Comparison of ENCODE assay signal across 10 mouse cellular contexts in the genomic region with DNA sequence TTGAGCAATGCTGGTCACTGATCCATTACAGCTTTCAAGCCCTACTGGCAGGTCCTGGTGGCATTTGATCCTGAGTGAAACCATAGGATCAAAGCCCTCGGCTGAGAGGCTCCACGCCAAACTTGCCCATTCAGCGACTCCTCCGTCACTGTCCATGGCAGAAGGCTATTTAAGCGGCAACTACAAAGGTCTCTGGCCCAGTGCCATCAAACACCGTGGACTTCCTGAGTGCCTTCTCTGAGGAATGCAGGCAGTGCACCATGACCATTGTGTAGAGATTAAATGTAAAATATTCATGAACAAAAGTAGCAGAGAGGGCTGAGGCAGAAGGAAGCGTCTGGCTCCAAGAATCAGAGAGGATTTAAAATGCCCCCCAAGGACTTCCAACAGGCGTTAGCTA. TPM values are rescaled to one million over a fixed set of nuclear protein-coding genes. Genes with fewer than 3 reads are reported as not detected.
DNase-seq lines count a peak whose midpoint lies in the region; ATAC-seq lines count a peak whose summit lies in the region.
"Had no signal": no experiment of that assay in that cellular context is flagged by ENCODE, and none has a peak within 500 bp of the region (broad histone marks: within the 10 kb centered on the region; RNA-seq: fewer than 3 reads in every experiment).

No protein-coding gene starts in this region.

- no peaks in the 10 kb centered on the region for H3K9me3 ChIP-seq in midbrain, embryonic 14.5 days (ENCODE audit: control insufficient read depth, low read length)
- H3K9me3 ChIP-seq in intestine, embryonic 16.5 days (ENCODE audit: control insufficient read depth, low read length), result no peaks in the 10 kb centered on the region

- H3K4me2 ChIP-seq in midbrain, embryonic 14.5 days (ENCODE audit: low read length), result 0 out of 2 replicates have a peak overlapping the region, but pooled peaks have one; percentile 3
- H3K4me2 ChIP-seq in intestine, embryonic 16.5 days (ENCODE audit: low read depth, low read length), result no peak overlapping the region

- H3K27ac ChIP-seq in midbrain, embryonic 14.5 days (replicated peaks; ENCODE audit: low read depth, low read length), result peak overlapping the region; percentile 50
- no peak overlapping the region for H3K27ac ChIP-seq in intestine, embryonic 16.5 days (ENCODE audit: low read length)

- H3K36me3 ChIP-seq in midbrain, embryonic 14.5 days (ENCODE audit: control insufficient read depth, insufficient read depth, low read length), result no peaks in the 10 kb centered on the region
- no peaks in the 10 kb centered on the region for H3K36me3 ChIP-seq in intestine, embryonic 16.5 days (ENCODE audit: control insufficient read depth, insufficient read depth, low read length)

- WGBS in midbrain, embryonic 14.5 days, result 3% methylated on average over 8 of the region's 8 CpGs
- WGBS in intestine, embryonic 16.5 days, result 34% methylated on average over 8 of the region's 8 CpGs

- no peak overlapping the region for H3K9ac ChIP-seq in midbrain, embryonic 14.5 days (replicated peaks; ENCODE audit: low read length)
- no peak overlapping the region for H3K9ac ChIP-seq in intestine, embryonic 16.5 days (ENCODE audit: low read depth, low read length)

- H3K27me3 ChIP-seq in midbrain, embryonic 14.5 days (ENCODE audit: control insufficient read depth, insufficient read depth, low read length), result no peaks in the 10 kb centered on the region
- peaks cover 2% of the 10 kb centered on the region; the same call in 1 of the 2 replicates for H3K27me3 ChIP-seq in intestine, embryonic 16.5 days (replicated peaks; ENCODE audit: control insufficient read depth, insufficient read depth, low read length)

- ATAC-seq in midbrain, embryonic 14.5 days (ENCODE audit: low FRiP score, low TSS enrichment), result peak; percentile 48; the same call in 1 of the 2 replicates
- no peak for ATAC-seq in megakaryocyte progenitor cell, adult 5-6 weeks (replicated peaks; ENCODE audit: poor library complexity)
- no peak for ATAC-seq in intestine, embryonic 16.5 days

- DNase-seq in left cerebral cortex, postnatal 4 days, result peak; percentile 58
- no peak for DNase-seq in left cerebral cortex, adult 18-20 months (ENCODE audit: low spot score in 2 of 2)
- DNase-seq in cerebellum, adult 9-11 months, result peak; percentile 58
- DNase-seq in kidney, adult 11 months, result peak; percentile 85
- peak; percentile 79 for DNase-seq in midbrain, embryonic 14.5 days
- no peak for DNase-seq in thymus, postnatal 36 days

- no peak overlapping the region for H3K4me3 ChIP-seq in midbrain, embryonic 14.5 days (replicated peaks; ENCODE audit: low read depth, low read length)
- H3K4me3 ChIP-seq in intestine, embryonic 16.5 days (ENCODE audit: low read length), result no peak overlapping the region

- H3K4me1 ChIP-seq in midbrain, embryonic 14.5 days (ENCODE audit: control insufficient read depth, insufficient read depth, low read length), result peaks cover 44% of the 10 kb centered on the region
- peaks cover 4% of the 10 kb centered on the region; the same call in 1 of the 2 replicates for H3K4me1 ChIP-seq in intestine, embryonic 16.5 days (ENCODE audit: control insufficient read depth, insufficient read depth, low read length)

- intact Hi-C loops in left cerebral cortex, postnatal 4 days (cut with DNase I), result no loop called here

RNA-seq across cellular contexts. Expression of a gene that starts 10.9 kb away (rescaled TPM):
- total RNA-seq in left cerebral cortex, postnatal 4 days (2021), result 10 to 100 TPM; 11.6 to 12.8 TPM
- total RNA-seq in left cerebral cortex, adult 18-20 months (2021), result 1 to 10 TPM; 5.1 to 5.7 TPM
- 12.9 and 13.2 TPM in 2 replicates for polyA plus RNA-seq in midbrain, embryonic 14.5 days (2014; fragmentation: Nextera tagmentation; extraction: Ambion mirVana)
- total RNA-seq in megakaryocyte progenitor cell, adult 5-6 weeks (2015), result not detected in 2 replicates
- total RNA-seq in megakaryocyte progenitor cell, adult 5-6 weeks (2017), result not detected in 2 replicates
- 0.21 TPM in 1 of 2 replicates, not detected in the other for polyA plus RNA-seq in intestine, embryonic 16.5 days (2015; fragmentation: Nextera tagmentation; extraction: Ambion mirVana)
- total RNA-seq: common myeloid progenitor, adult 5-6 weeks had no signal
- polyA plus RNA-seq: liver, embryonic 16.5 days had no signal

RNA-seq across cellular contexts. Expression of a gene that starts 25.1 kb away (rescaled TPM):
- total RNA-seq in left cerebral cortex, postnatal 4 days (2021), result 10 to 100 TPM; 16.9 to 20.6 TPM
- 10 to 100 TPM; 23.5 to 24.3 TPM for total RNA-seq in left cerebral cortex, adult 18-20 months (2021)
- 7.2 and 8.0 TPM in 2 replicates for polyA plus RNA-seq in midbrain, embryonic 14.5 days (2014; fragmentation: Nextera tagmentation; extraction: Ambion mirVana)
- total RNA-seq in megakaryocyte progenitor cell, adult 5-6 weeks (2015), result not detected in 2 replicates
- total RNA-seq in megakaryocyte progenitor cell, adult 5-6 weeks (2017), result 0.12 TPM in 1 of 2 replicates, not detected in the other
- 12.7 and 15.3 TPM in 2 replicates for polyA plus RNA-seq in intestine, embryonic 16.5 days (2015; fragmentation: Nextera tagmentation; extraction: Ambion mirVana)

RNA-seq across cellular contexts. Expression of a gene that starts 41.3 kb away (rescaled TPM):
- total RNA-seq in left cerebral cortex, postnatal 4 days (2021), result 100 to 1,000 TPM; 146 to 159 TPM
- 100 to 1,000 TPM; 198 TPM for total RNA-seq in left cerebral cortex, adult 18-20 months (2021)
- polyA plus RNA-seq in midbrain, embryonic 14.5 days (2014; fragmentation: Nextera tagmentation; extraction: Ambion mirVana), result 19.9 and 22.3 TPM in 2 replicates
- 0.98 and 1.1 TPM in 2 replicates for total RNA-seq in megakaryocyte progenitor cell, adult 5-6 weeks (2015)
- total RNA-seq in megakaryocyte progenitor cell, adult 5-6 weeks (2017), result 0.33 and 4.1 TPM in 2 replicates
- polyA plus RNA-seq in intestine, embryonic 16.5 days (2015; fragmentation: Nextera tagmentation; extraction: Ambion mirVana), result 2.4 and 2.9 TPM in 2 replicates

RNA-seq across cellular contexts. Expression of a gene that starts 41.6 kb away (rescaled TPM):
- 1 to 10 TPM; 2.1 to 3.7 TPM for total RNA-seq in left cerebral cortex, postnatal 4 days (2021)
- total RNA-seq in left cerebral cortex, adult 18-20 months (2021), result 1 to 10 TPM; 6.6 to 9.1 TPM
- 2.0 and 2.8 TPM in 2 replicates for polyA plus RNA-seq in midbrain, embryonic 14.5 days (2014; fragmentation: Nextera tagmentation; extraction: Ambion mirVana)
- total RNA-seq in megakaryocyte progenitor cell, adult 5-6 weeks (2015), result 0.44 TPM in 1 of 2 replicates, not detected in the other
- total RNA-seq in megakaryocyte progenitor cell, adult 5-6 weeks (2017), result not detected in 2 replicates
- 3.5 and 4.2 TPM in 2 replicates for polyA plus RNA-seq in intestine, embryonic 16.5 days (2015; fragmentation: Nextera tagmentation; extraction: Ambion mirVana)
- total RNA-seq: common myeloid progenitor, adult 5-6 weeks had no signal

Comparison
In these comparisons a context has a peak if more than half of its experiments do, and no peak if none do; other contexts are left out.
1. DNase-seq: peak in left cerebral cortex, postnatal 4 days (single experiment), cerebellum, adult 9-11 months (single experiment), kidney, adult 11 months (single experiment) and midbrain, embryonic 14.5 days (single experiment); none in left cerebral cortex, adult 18-20 months (0 of 2) and thymus, postnatal 36 days (0 of 2).
2. RNA of a gene that starts 10.9 kb away (total RNA-seq): 11.6 to 12.8 TPM in left cerebral cortex, postnatal 4 days and 5.1 to 5.7 TPM in left cerebral cortex, adult 18-20 months; not detected in megakaryocyte progenitor cell, adult 5-6 weeks; every median in the first group is over 4 times any median in the second.
3. RNA of a gene that starts 25.1 kb away (total RNA-seq): 23.5 to 24.3 TPM in left cerebral cortex, adult 18-20 months and 16.9 to 20.6 TPM in left cerebral cortex, postnatal 4 days; 0.12 TPM in megakaryocyte progenitor cell, adult 5-6 weeks; every median in the first group is over 10 times any median in the second.
4. RNA of a gene that starts 41.3 kb away (total RNA-seq): 198 TPM in left cerebral cortex, adult 18-20 months and 146 to 159 TPM in left cerebral cortex, postnatal 4 days; 0.33 to 4.1 TPM in megakaryocyte progenitor cell, adult 5-6 weeks; every median in the first group is over 10 times any median in the second.